Mouse (Mus musculus) heart, adult 2 months (tissue): ENCODE data around the gene Gm6217. TPM values are rescaled to one million over a fixed set of nuclear protein-coding genes. Genes with fewer than 3 reads are reported as not detected.
"Not testable (repeated sequence)": the region's sequence is repeated elsewhere in the genome, so short reads cannot be mapped to it uniquely, and the experiment has no call there.

Experiments used
- DNase-seq, 2 experiments: peaks; one replicate each; pipeline ENCODE4 v3.0.0; 2021
- H3K27ac ChIP-seq: fragments of 200-600 bp; 2 replicates; pipeline ENCODE4 v1.8.1; 2022
- H3K27me3 ChIP-seq: fragments of 200-500 bp; 2 replicates; pipeline ENCODE4 v1.6.1; 2012; ENCODE audit warnings: mild to moderate bottlenecking, low read length, inconsistent platforms, mixed read lengths; ENCODE audit not compliant: control insufficient read depth, insufficient read depth
- H3K36me3 ChIP-seq: fragments of 200-500 bp; 2 replicates; pipeline ENCODE4 v1.6.1; 2012; ENCODE audit warnings: low read length, inconsistent platforms; ENCODE audit not compliant: control insufficient read depth, insufficient read depth
- H3K4me1 ChIP-seq: fragments of 200-500 bp; 2 replicates; pipeline ENCODE4 v1.6.1; 2011; ENCODE audit warnings: low read length; ENCODE audit not compliant: control insufficient read depth, insufficient read depth
- H3K4me3 ChIP-seq: fragments of 200-600 bp; 2 replicates; pipeline ENCODE4 v1.8.1; 2022
- H3K79me2 ChIP-seq: fragments of 200-500 bp; replicated peaks from 2 replicates; pipeline ENCODE4 v1.6.1; 2012; ENCODE audit warnings: mild to moderate bottlenecking, inconsistent platforms, low read length, moderate library complexity, mixed read lengths; ENCODE audit not compliant: control insufficient read depth, insufficient read depth
- H3K9ac ChIP-seq: fragments of 200-500 bp; 2 replicates; pipeline ENCODE4 v1.6.1; 2012; ENCODE audit warnings: low read depth, mild to moderate bottlenecking, control low read depth, inconsistent platforms, low read length, mixed read lengths
- CTCF ChIP-seq: fragments of 200-600 bp; IDR thresholded peaks from 2 replicates; pipeline ENCODE4 v1.8.1; 2022; ENCODE audit warnings: antibody characterized with exemption, mild to moderate bottlenecking, moderate library complexity
- EP300 ChIP-seq: fragments of 200-500 bp; IDR thresholded peaks from 2 replicates; pipeline ENCODE4 v1.6.1; 2011; ENCODE audit warnings: low read depth, low read length, control low read depth; ENCODE audit not compliant: insufficient read depth
- POLR2A ChIP-seq: fragments of 200-500 bp; IDR thresholded peaks from 2 replicates; pipeline ENCODE4 v1.6.1; 2011; ENCODE audit warnings: mild to moderate bottlenecking, low read depth, low read length, control low read depth; ENCODE audit not compliant: insufficient read depth
- WGBS: fragments of 180-500 bp; shearing (Covaris S2); methylation state at CpG from one replicate; pipeline ENCODE4 v1.1.7; 2018; 5-methylcytosine and 5-hydroxymethylcytosine counted together
- intact Hi-C: fragments of 180-260 bp; cut with DNase I; formaldehyde crosslinking; loops from one replicate; pipeline ENCODE4 v1.15.1; 2025
- long read RNA-seq: library from polyadenylated mRNA; stranded (forward); transcript quantifications from one replicate; pipeline ENCODE4 v2.0.0, GENCODE M21; 2021
- polyA plus RNA-seq: library from polyadenylated mRNA; depleted of rRNA; stranded (reverse); fragments of >200 nt; gene quantifications from 2 replicates; pipeline ENCODE4 v1.2.3, GENCODE M21; 2012; rRNA removed
- total RNA-seq, 2 experiments: library from RNA; stranded (reverse); gene quantifications; 2 replicates each; pipeline ENCODE4 v1.2.3; 2021

Gene Gm6217
- total RNA-seq (not detected), polyA plus RNA-seq (not detected in 2 replicates)
- long read RNA-seq, result 0 reads

DNA sequence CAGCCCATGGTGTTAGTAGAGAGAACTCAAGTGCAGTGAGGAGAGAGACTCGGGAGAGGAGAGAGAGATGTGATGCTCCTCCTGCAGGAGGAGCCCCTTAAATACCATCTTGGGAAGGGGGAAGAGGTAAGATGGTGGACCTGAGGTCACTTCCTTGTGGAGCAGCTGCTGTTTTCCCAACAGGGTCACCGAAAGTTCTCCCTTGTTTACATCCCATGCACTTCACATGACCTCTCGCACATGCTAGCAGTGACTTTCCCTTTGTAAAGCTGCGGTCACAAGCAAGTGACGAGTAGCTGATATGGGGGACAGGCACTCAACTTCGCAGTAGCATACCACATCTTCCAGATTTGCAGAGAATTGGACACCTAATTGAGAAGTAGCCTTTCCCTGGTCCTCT lies at the start of gene Gm6217:
Gene Gm6217 (minus strand): TSS at position 74 of the 400 bp plus-strand sequence.
- H3K79me2 ChIP-seq, H3K27ac ChIP-seq, H3K27me3 ChIP-seq, DNase-seq, H3K4me1 ChIP-seq, intact Hi-C loops, H3K9ac ChIP-seq, H3K36me3 ChIP-seq, H3K4me3 ChIP-seq: not testable (repeated sequence)
- WGBS, result no CpG with 5 or more reads among the region's 6 CpGs

DNA sequence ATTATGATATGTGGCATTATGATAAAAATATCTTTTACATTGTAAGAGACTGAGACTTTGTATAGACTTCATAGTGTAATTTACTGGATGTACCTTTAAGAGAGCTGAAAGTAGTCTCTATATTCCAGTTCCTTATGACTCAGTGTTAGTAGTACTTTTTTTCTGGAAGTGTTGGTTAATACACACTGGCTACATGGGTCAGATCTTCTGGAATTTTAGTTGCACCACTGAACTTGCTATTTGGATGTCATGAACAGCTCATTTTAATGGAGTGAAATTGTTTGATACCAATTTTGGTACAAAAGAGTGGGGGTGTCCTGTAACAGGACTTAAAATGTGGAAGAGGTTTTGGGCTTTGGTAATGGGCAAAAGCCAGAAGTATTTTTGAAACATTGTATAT lies 46.6 kb upstream of the Gm6217 start:
- Histone ChIP-seq H3K4me3 (no peak overlapping the region), H3K27me3 (no peaks in the 10 kb centered on the region), H3K9ac (no peak overlapping the region), H3K4me1 (peaks cover 3% of the 10 kb centered on the region), H3K79me2 (no peaks in the 10 kb centered on the region), H3K27ac (no peak overlapping the region), H3K36me3 (no peaks in the 10 kb centered on the region)
- intact Hi-C loops, result no loop called here
- TF ChIP-seq EP300, result no peak
- TF ChIP-seq POLR2A, result no peak
- no peak for TF ChIP-seq CTCF
- DNase-seq, result no peak

DNA sequence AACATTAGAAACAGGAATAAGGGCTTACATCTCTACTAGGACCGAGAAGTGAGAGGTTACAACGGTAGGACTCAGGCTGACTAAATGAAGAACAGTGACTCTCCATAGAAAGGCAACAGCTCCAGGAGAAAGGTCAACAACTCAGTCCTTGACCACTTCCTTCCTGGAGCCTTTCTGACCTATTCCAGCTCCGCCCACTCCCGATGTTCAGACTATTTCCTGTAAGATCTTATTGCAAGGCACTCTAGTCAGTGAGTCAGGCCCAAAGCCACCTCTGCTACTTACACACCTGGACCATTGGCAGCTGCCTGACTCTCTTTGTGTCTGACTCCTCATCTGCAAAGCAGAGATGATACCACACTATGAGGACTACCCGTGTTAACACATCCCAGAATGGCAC lies 44.6 kb upstream of the Gm6217 start:
- Histone ChIP-seq H3K9ac (no peak overlapping the region), H3K4me3 (no peak overlapping the region), H3K4me1 (peaks cover 3% of the 10 kb centered on the region), H3K27me3 (no peaks in the 10 kb centered on the region), H3K36me3 (no peaks in the 10 kb centered on the region), H3K27ac (no peak overlapping the region), H3K79me2 (no peaks in the 10 kb centered on the region)
- DNase-seq, result no peak
- intact Hi-C loops, result no loop called here
- TF ChIP-seq CTCF (no peak), EP300 (no peak), POLR2A (no peak)
- WGBS, result 52% methylated on average over 5 of the region's 5 CpGs

DNA sequence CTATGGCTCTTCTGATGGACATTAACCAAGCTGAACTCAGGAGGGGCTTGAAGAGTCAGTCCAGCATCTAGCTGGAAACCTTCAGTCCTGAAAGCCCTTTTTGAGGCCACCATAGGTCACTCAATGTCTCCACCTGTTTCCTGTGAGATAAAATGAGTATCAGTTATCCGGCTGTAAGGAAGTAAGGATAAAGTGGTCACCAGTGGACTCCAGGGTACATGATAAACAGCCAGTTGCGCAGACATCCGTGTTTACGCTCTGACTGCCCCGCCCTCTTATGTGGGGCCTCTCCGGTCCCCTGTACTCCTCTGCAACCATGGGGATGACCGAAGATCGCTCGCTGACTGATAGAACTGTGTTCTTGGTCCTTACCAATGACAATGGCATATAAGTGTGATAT lies 43.1 kb upstream of the Gm6217 start:
- 49% methylated on average over 9 of the region's 9 CpGs for WGBS
- no peak overlapping the region for H3K27ac ChIP-seq
- H3K27me3 ChIP-seq, result no peaks in the 10 kb centered on the region
- TF ChIP-seq CTCF (no peak), EP300 (no peak), POLR2A (no peak)
- peaks cover 3% of the 10 kb centered on the region for H3K4me1 ChIP-seq
- H3K9ac ChIP-seq, result no peak overlapping the region
- no peak overlapping the region for H3K4me3 ChIP-seq
- intact Hi-C loops, result no loop called here
- no peaks in the 10 kb centered on the region for H3K36me3 ChIP-seq
- no peak for DNase-seq
- H3K79me2 ChIP-seq, result no peaks in the 10 kb centered on the region

DNA sequence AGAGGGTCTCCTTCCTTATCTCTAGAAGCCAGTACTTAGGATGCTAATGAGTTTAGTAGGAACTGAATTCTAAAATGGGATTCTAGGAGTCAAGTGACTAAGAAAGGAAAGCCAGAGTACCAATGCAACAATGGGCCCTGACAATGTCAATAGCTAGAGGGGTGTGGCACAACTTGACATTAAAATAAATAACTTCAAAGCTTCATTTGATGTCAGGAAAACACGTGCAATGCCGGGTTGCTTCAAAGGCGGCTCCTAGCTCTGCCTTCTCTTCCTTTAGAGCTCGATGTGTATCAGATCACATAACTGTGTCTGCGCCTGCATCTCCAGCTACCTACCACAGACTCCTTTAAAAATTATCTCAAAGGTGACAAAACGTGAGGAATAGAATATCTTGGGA lies 42.7 kb upstream of the Gm6217 start:
- intact Hi-C loops, result no loop called here
- no peak for DNase-seq
- Histone ChIP-seq H3K27me3 (no peaks in the 10 kb centered on the region), H3K4me3 (no peak overlapping the region), H3K36me3 (no peaks in the 10 kb centered on the region), H3K9ac (no peak overlapping the region), H3K27ac (no peak overlapping the region), H3K79me2 (no peaks in the 10 kb centered on the region), H3K4me1 (peaks cover 3% of the 10 kb centered on the region)
- no peak for TF ChIP-seq CTCF
- TF ChIP-seq EP300, result no peak
- no peak for TF ChIP-seq POLR2A
- WGBS, result 41% methylated on average over 6 of the region's 6 CpGs

DNA sequence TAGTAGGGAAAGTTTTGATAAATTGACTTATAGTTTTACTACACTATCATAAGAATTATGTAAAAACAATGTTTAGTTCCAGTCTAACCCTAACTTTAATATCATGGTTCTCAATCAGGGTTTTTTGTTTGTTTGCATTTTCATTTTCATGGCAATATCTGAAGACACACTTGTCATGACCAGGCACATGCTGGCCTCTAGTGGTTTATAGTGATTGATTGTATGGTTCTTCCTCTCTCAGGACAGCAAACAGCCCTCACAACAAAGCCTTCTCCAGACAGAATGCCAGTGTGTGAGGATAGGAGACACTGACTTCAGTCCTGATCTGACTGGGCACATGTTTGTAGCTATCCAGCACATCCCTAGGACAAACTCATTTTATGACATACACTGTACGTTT lies 42.0 kb upstream of the Gm6217 start:
- no peak overlapping the region for H3K27ac ChIP-seq
- DNase-seq, result no peak
- H3K9ac ChIP-seq, result no peak overlapping the region
- no peaks in the 10 kb centered on the region for H3K79me2 ChIP-seq
- WGBS, result 78% methylated on average over 1 of the region's 1 CpGs
- intact Hi-C loops, result no loop called here
- H3K4me1 ChIP-seq, result peaks cover 3% of the 10 kb centered on the region
- TF ChIP-seq CTCF, result peak; percentile 29
- TF ChIP-seq POLR2A, result no peak
- TF ChIP-seq EP300, result no peak
- H3K36me3 ChIP-seq, result no peaks in the 10 kb centered on the region
- H3K27me3 ChIP-seq, result no peaks in the 10 kb centered on the region
- no peak overlapping the region for H3K4me3 ChIP-seq

DNA sequence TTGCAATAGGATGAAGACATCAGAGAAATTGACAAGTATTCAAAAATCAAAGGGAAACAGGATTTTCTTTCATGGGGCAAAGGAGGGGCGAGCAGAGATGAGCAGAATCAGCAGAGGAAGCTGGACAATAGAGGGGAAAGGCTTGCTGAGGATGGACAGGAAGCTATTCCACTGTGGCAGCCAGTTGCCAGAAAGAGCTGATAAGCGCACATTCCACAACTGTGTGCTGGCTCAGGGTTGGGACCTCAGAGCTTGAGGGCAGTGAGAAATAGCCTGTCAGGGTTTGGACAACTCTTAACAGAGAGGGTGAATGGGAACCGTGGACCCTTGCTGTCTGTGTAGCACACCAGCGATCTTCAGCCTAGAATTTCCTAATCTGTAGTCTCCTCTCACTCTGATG lies 40.8 kb upstream of the Gm6217 start:
- no peaks in the 10 kb centered on the region for H3K36me3 ChIP-seq
- H3K4me3 ChIP-seq, result no peak overlapping the region
- H3K4me1 ChIP-seq, result peaks cover 3% of the 10 kb centered on the region
- TF ChIP-seq EP300 (no peak), CTCF (no peak), POLR2A (no peak)
- H3K79me2 ChIP-seq, result no peaks in the 10 kb centered on the region
- no peak overlapping the region for H3K9ac ChIP-seq
- WGBS, result 2% methylated on average over 4 of the region's 4 CpGs
- H3K27ac ChIP-seq, result no peak overlapping the region; the same call in 1 of the 2 replicates
- H3K27me3 ChIP-seq, result no peaks in the 10 kb centered on the region
- DNase-seq, result peak; percentile 18 to 23
- intact Hi-C loops, result no loop called here
